In the genomic region with DNA sequence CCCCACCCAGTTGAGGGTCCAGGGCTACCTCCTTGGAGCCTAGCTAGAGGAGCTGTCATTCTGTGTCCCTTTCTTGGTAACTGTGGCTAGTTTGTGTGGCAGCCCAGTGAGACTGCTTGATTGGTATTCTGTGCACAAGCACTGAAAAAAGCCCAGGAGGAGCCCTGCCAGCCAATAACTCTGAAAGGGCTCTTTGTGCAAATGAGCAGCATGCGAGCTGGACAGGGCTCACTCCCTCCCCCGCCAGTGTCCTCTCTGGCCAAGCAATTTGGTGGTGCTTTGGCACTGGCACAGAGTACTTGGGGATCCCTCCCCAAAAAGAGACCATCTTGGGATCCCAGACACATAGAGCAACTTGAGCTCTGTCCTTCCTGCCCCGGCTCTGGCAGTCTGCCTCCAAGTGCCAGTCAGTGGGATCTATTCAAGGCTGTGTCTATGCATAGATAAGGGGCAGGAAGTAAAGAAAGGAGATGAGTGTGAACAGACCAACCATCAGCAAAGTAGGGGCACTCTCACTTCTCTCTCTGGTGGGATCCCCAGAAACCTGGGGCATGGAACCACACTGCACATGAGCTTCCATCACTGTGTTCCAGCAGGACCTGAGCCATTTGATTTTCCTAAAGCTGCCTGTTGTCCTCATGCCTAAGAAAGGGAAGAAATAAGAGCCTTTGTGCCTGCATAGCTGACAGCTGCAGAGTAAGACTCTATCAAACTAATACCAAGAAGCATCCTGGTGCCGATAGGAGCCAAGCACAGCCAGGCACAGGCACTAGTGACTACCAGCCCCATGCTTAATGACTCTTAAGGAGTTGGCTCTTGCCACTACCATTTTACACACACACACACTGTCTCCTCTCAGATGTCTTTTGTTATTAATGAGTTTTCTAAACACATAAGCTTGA, we compare ENCODE assay signal across 10 mouse cellular contexts. TPM values are rescaled to one million over a fixed set of nuclear protein-coding genes. Genes with fewer than 3 reads are reported as not detected.
A peak's percentile ranks its signal among the peaks of the same experiment; 100 is the strongest.
DNase-seq lines count a peak whose midpoint lies in the region; ATAC-seq and TF ChIP-seq lines count a peak whose summit lies in the region.
"Had no signal": no experiment of that assay in that cellular context is flagged by ENCODE, and none has a peak within 500 bp of the region (broad histone marks: within the 10 kb centered on the region; RNA-seq: fewer than 3 reads in every experiment).

No protein-coding gene starts in this region.

- peak; percentile 91 for ATAC-seq in hindbrain, embryonic 14.5 days (ENCODE audit: low FRiP score)
- ATAC-seq in midbrain, embryonic 12.5 days (ENCODE audit: low FRiP score, low read depth): peak; percentile 89
- ATAC-seq in activated CD4-positive, CD25-positive, alpha-beta regulatory T cell, adult 4 months: no peak

- H3K27me3 ChIP-seq in hindbrain, embryonic 14.5 days (ENCODE audit: control insufficient read depth, insufficient read depth, low read length): no peaks in the 10 kb centered on the region
- H3K27me3 ChIP-seq in midbrain, embryonic 12.5 days: 0 out of 2 replicates have a peak, but pooled peaks cover 2% of the 10 kb centered on the region
- H3K27me3 ChIP-seq in heart, adult 2 months (ENCODE audit: control insufficient read depth, insufficient read depth, low read length): no peaks in the 10 kb centered on the region

- no peak overlapping the region for H3K4me2 ChIP-seq in hindbrain, embryonic 14.5 days (replicated peaks)
- H3K4me2 ChIP-seq in midbrain, embryonic 12.5 days (replicated peaks): no peak overlapping the region
- H3K4me2 ChIP-seq: lung, embryonic 14.5 days had no signal

- H3K9me3 ChIP-seq in hindbrain, embryonic 14.5 days (ENCODE audit: control insufficient read depth, low read length): no peaks in the 10 kb centered on the region
- H3K9me3 ChIP-seq in midbrain, embryonic 12.5 days: no peaks in the 10 kb centered on the region

- no peak for TF ChIP-seq POLR2A in heart, adult 2 months (IDR thresholded peaks at IDR 0.05; ENCODE audit: insufficient read depth, low read depth, low read length)

- peak overlapping the region; percentile 63 for H3K27ac ChIP-seq in hindbrain, embryonic 14.5 days
- H3K27ac ChIP-seq in midbrain, embryonic 12.5 days (replicated peaks): peak overlapping the region; percentile 85
- H3K27ac ChIP-seq in heart, adult 2 months: no peak overlapping the region

- H3K4me1 ChIP-seq in hindbrain, embryonic 14.5 days (replicated peaks; ENCODE audit: control insufficient read depth, insufficient read depth, low read length): peaks cover 28% of the 10 kb centered on the region
- peaks cover 41% of the 10 kb centered on the region for H3K4me1 ChIP-seq in midbrain, embryonic 12.5 days
- peaks cover 8% of the 10 kb centered on the region for H3K4me1 ChIP-seq in heart, adult 2 months (ENCODE audit: control insufficient read depth, insufficient read depth, low read length)

- DNase-seq in NIH3T3 (ENCODE audit: low read depth): peak; percentile 62
- peak; percentile 52 to 53 for DNase-seq in cerebellum, postnatal 14 days
- DNase-seq in hindbrain, embryonic 14.5 days (ENCODE audit: low spot score): peak; percentile 60
- no peak for DNase-seq in kidney, adult 9 months
- DNase-seq in heart, adult 2 months: no peak
- DNase-seq in thymus, postnatal 0 days (ENCODE audit: low spot score): no peak
- DNase-seq: gastrocnemius, postnatal 25 days; lung, embryonic 14.5 days had no signal

- intact Hi-C loops in heart, adult 2 months (cut with DNase I): no loop called here

- TF ChIP-seq EP300 in heart, adult 2 months (IDR thresholded peaks at IDR 0.05; ENCODE audit: insufficient read depth, low read depth, low read length): no peak

- WGBS in hindbrain, embryonic 14.5 days: 21% methylated on average over 4 of the region's 4 CpGs
- 18% methylated on average over 4 of the region's 4 CpGs for WGBS in midbrain, embryonic 12.5 days
- 71% methylated on average over 4 of the region's 4 CpGs for WGBS in heart, adult 2 months

- H3K4me3 ChIP-seq in hindbrain, embryonic 14.5 days (replicated peaks; ENCODE audit: low read length): no peak overlapping the region
- H3K4me3 ChIP-seq in midbrain, embryonic 12.5 days: no peak overlapping the region
- no peak overlapping the region for H3K4me3 ChIP-seq in heart, adult 2 months

- H3K79me2 ChIP-seq in heart, adult 2 months (replicated peaks; ENCODE audit: control insufficient read depth, insufficient read depth, low read length): no peaks in the 10 kb centered on the region

- no peak overlapping the region for H3K9ac ChIP-seq in hindbrain, embryonic 14.5 days
- no peak overlapping the region for H3K9ac ChIP-seq in midbrain, embryonic 12.5 days (replicated peaks)
- no peak overlapping the region for H3K9ac ChIP-seq in heart, adult 2 months (ENCODE audit: low read depth, low read length)
- H3K9ac ChIP-seq: lung, embryonic 14.5 days had no signal

- no peak for TF ChIP-seq CTCF in heart, adult 2 months (IDR thresholded peaks at IDR 0.05)

- no peaks in the 10 kb centered on the region for H3K36me3 ChIP-seq in hindbrain, embryonic 14.5 days (replicated peaks; ENCODE audit: control insufficient read depth, insufficient read depth)
- H3K36me3 ChIP-seq in midbrain, embryonic 12.5 days: no peaks in the 10 kb centered on the region
- no peaks in the 10 kb centered on the region for H3K36me3 ChIP-seq in heart, adult 2 months (ENCODE audit: control insufficient read depth, insufficient read depth, low read length)

RNA-seq across cellular contexts. Expression of gene Lrrc4, which starts 11.1 kb away (rescaled TPM):
- polyA plus RNA-seq in hindbrain, embryonic 14.5 days (2014; fragmentation: Nextera tagmentation; extraction: Ambion mirVana): 9.6 and 10.4 TPM in 2 replicates
- 3.8 TPM in 2 replicates for polyA plus RNA-seq in midbrain, embryonic 12.5 days (2016; fragmentation: Nextera tagmentation; extraction: Ambion mirVana)
- under 1 TPM; 0.37 to 0.42 TPM for polyA plus RNA-seq in activated CD4-positive, CD25-positive, alpha-beta regulatory T cell, adult 4 months (2017; shearing (Covaris generic))
- total RNA-seq in heart, adult 2 months (2021): under 1 TPM; 0.43 to 0.47 TPM
- polyA plus RNA-seq in heart, adult 2 months (2012; rRNA removed): 0.67 and 0.68 TPM in 2 replicates
- polyA plus RNA-seq in thymus, postnatal 0 days (2015; fragmentation: Nextera tagmentation; extraction: Ambion mirVana): 0.08 and 0.16 TPM in 2 replicates

Comparison
In these comparisons a context has a peak if more than half of its experiments do, and no peak if none do; other contexts are left out.
1. DNase-seq: peak in NIH3T3 (single experiment), cerebellum, postnatal 14 days (2 of 2) and hindbrain, embryonic 14.5 days (single experiment); none in kidney, adult 9 months (single experiment), heart, adult 2 months (0 of 2) and thymus, postnatal 0 days (single experiment).